Mouse (Mus musculus): ENCODE results near the gene Krt88. TPM values are rescaled to one million over a fixed set of nuclear protein-coding genes. Genes with fewer than 3 reads are reported as not detected.

Gene Krt88
- polyA plus RNA-seq (2014; fragmentation: Nextera tagmentation; extraction: Ambion mirVana), result 0.22 TPM in 1 of 2 replicates, not detected in the other

GRCm38 (mm10) chr15:101447444-101447843 is at the start of gene Krt88:
Gene Krt88 (plus strand): TSS chr15:101447744.
- no peak for TF ChIP-seq CTCF (IDR thresholded peaks at IDR 0.05; ENCODE audit: low read depth)
- no peak within 1 kb of the TSS for H3K4me3 ChIP-seq (ENCODE audit: low read depth, low read length)
- DNase-seq, result no peak
- no peaks in the 10 kb centered on the region for H3K27me3 ChIP-seq (ENCODE audit: insufficient read depth, low read length)
- ATAC-seq (ENCODE audit: insufficient read depth), result no peak
- H3K4me1 ChIP-seq (ENCODE audit: insufficient read depth), result no peaks in the 10 kb centered on the region
- H3K36me3 ChIP-seq (ENCODE audit: insufficient read depth), result no peaks in the 10 kb centered on the region
- H3K27ac ChIP-seq (ENCODE audit: low read depth), result no peak within 1 kb of the TSS
- WGBS, result 68% methylated on average over 2 of the region's 2 CpGs
- H3K4me2 ChIP-seq, result no peak within 1 kb of the TSS
- H3K9ac ChIP-seq, result no peak within 1 kb of the TSS
- no peaks in the 10 kb centered on the region for H3K9me3 ChIP-seq (ENCODE audit: low read depth, low read length)

- Histone ChIP-seq H3K27me3 (ENCODE audit: insufficient read depth, low read length) (no peaks in the 10 kb centered on the region), H3K4me2 (no peak overlapping the region), H3K9ac (no peak overlapping the region), H3K4me3 (ENCODE audit: low read depth, low read length) (no peak overlapping the region), H3K4me1 (ENCODE audit: insufficient read depth) (no peaks in the 10 kb centered on the region), H3K9me3 (ENCODE audit: low read depth, low read length) (no peaks in the 10 kb centered on the region), H3K27ac (ENCODE audit: low read depth) (no peak overlapping the region), H3K36me3 (ENCODE audit: insufficient read depth) (no peaks in the 10 kb centered on the region)
- TF ChIP-seq CTCF (IDR thresholded peaks at IDR 0.05; ENCODE audit: low read depth), result no peak
- DNase-seq (no peak), ATAC-seq (ENCODE audit: insufficient read depth) (no peak)
- 75% methylated on average over 8 of the region's 8 CpGs for WGBS
These were observed 49.3 kb upstream of the Krt88 start for GRCm38 (mm10) chr15:101398269-101398668.

GRCm38 (mm10) chr15:101410775-101411174 is 36.8 kb upstream of the Krt88 start, which contains the start of gene Krt7:
Gene Krt7 (plus strand): TSS chr15:101411043.
- H3K4me3 ChIP-seq (ENCODE audit: low read depth, low read length), result peak within 1 kb of the TSS; percentile 40
- peak; percentile 86 for ATAC-seq (ENCODE audit: insufficient read depth)
- no peak for TF ChIP-seq CTCF (IDR thresholded peaks at IDR 0.05; ENCODE audit: low read depth)
- peak within 1 kb of the TSS; percentile 85 for H3K27ac ChIP-seq (ENCODE audit: low read depth)
- H3K27me3 ChIP-seq (ENCODE audit: insufficient read depth, low read length), result peaks cover 8% of the 10 kb centered on the region; the same call in 1 of the 2 replicates
- 13% methylated on average over 2 of the region's 2 CpGs for WGBS
- no peaks in the 10 kb centered on the region for H3K36me3 ChIP-seq (ENCODE audit: insufficient read depth)
- H3K9ac ChIP-seq, result peak within 1 kb of the TSS; percentile 53
- H3K4me2 ChIP-seq, result peak within 1 kb of the TSS; percentile 58
- H3K4me1 ChIP-seq (ENCODE audit: insufficient read depth), result peaks cover 7% of the 10 kb centered on the region; the same call in 1 of the 2 replicates
- no peaks in the 10 kb centered on the region for H3K9me3 ChIP-seq (ENCODE audit: low read depth, low read length)
- peak; percentile 59 for DNase-seq

- Histone ChIP-seq H3K4me2 (peak overlapping the region; percentile 58), H3K36me3 (ENCODE audit: insufficient read depth) (no peaks in the 10 kb centered on the region), H3K4me3 (ENCODE audit: low read depth, low read length) (peak overlapping the region; percentile 40), H3K9ac (peak overlapping the region; percentile 53), H3K4me1 (ENCODE audit: insufficient read depth) (peaks cover 7% of the 10 kb centered on the region; the same call in 1 of the 2 replicates), H3K27me3 (ENCODE audit: insufficient read depth, low read length) (peaks cover 8% of the 10 kb centered on the region; the same call in 1 of the 2 replicates), H3K9me3 (ENCODE audit: low read depth, low read length) (no peaks in the 10 kb centered on the region), H3K27ac (ENCODE audit: low read depth) (peak overlapping the region; percentile 85)
- no peak for TF ChIP-seq CTCF (IDR thresholded peaks at IDR 0.05; ENCODE audit: low read depth)
- DNase-seq, result no peak
- 0 out of 2 replicates have a peak, but pooled peaks have one; percentile 30 for ATAC-seq (ENCODE audit: insufficient read depth)
- WGBS, result 14% methylated on average over 31 of the region's 31 CpGs
These were observed 35.4 kb upstream of the Krt88 start for GRCm38 (mm10) chr15:101412188-101412587.

- peaks cover 8% of the 10 kb centered on the region; the same call in 1 of the 2 replicates for H3K27me3 ChIP-seq (ENCODE audit: insufficient read depth, low read length)
- H3K36me3 ChIP-seq (ENCODE audit: insufficient read depth), result no peaks in the 10 kb centered on the region
- ATAC-seq (ENCODE audit: insufficient read depth) (no peak), DNase-seq (peak; percentile 44)
- H3K4me3 ChIP-seq (ENCODE audit: low read depth, low read length), result peak overlapping the region; percentile 40
- peak overlapping the region; percentile 58 for H3K4me2 ChIP-seq
- peaks cover 7% of the 10 kb centered on the region; the same call in 1 of the 2 replicates for H3K4me1 ChIP-seq (ENCODE audit: insufficient read depth)
- no peak overlapping the region for H3K9ac ChIP-seq
- peak; percentile 49 for TF ChIP-seq CTCF (IDR thresholded peaks at IDR 0.05; ENCODE audit: low read depth)
- WGBS, result 20% methylated on average over 7 of the region's 7 CpGs
- H3K27ac ChIP-seq (ENCODE audit: low read depth), result peak overlapping the region; percentile 85
- no peaks in the 10 kb centered on the region for H3K9me3 ChIP-seq (ENCODE audit: low read depth, low read length)
These were observed 33.5 kb upstream of the Krt88 start for GRCm38 (mm10) chr15:101413916-101414635.

- H3K4me2 ChIP-seq, result peak overlapping the region; percentile 58
- peaks cover 4% of the 10 kb centered on the region; the same call in 1 of the 2 replicates for H3K36me3 ChIP-seq (ENCODE audit: insufficient read depth)
- no peak overlapping the region for H3K4me3 ChIP-seq (ENCODE audit: low read depth, low read length)
- peaks cover 8% of the 10 kb centered on the region; the same call in 1 of the 2 replicates for H3K27me3 ChIP-seq (ENCODE audit: insufficient read depth, low read length)
- H3K9ac ChIP-seq, result no peak overlapping the region
- H3K9me3 ChIP-seq (ENCODE audit: low read depth, low read length), result no peaks in the 10 kb centered on the region
- peaks cover 7% of the 10 kb centered on the region; the same call in 1 of the 2 replicates for H3K4me1 ChIP-seq (ENCODE audit: insufficient read depth)
- DNase-seq, result no peak
- H3K27ac ChIP-seq (ENCODE audit: low read depth), result peak overlapping the region; percentile 63; the same call in 1 of the 2 replicates
- TF ChIP-seq CTCF (IDR thresholded peaks at IDR 0.05; ENCODE audit: low read depth), result no peak
- no peak for ATAC-seq (ENCODE audit: insufficient read depth)
- whole genome bisulfite sequencing, result 31% methylated on average over 11 of the region's 11 CpGs
These were observed 32.6 kb upstream of the Krt88 start for GRCm38 (mm10) chr15:101414807-101415565.
